Mouse (Mus musculus) myocyte (in vitro differentiated cells): ENCODE measurements around the gene Wsb2. TPM values are rescaled to one million over a fixed set of nuclear protein-coding genes. Genes with fewer than 3 reads are reported as not detected.

Source experiments
- H3K27me3 ChIP-seq: one replicate; pipeline ENCODE4 v1.6.1; 2011; ENCODE audit not compliant: control insufficient read depth, insufficient read depth, insufficient read length
- H3K36me3 ChIP-seq: one replicate; pipeline ENCODE4 v1.6.1; 2011; ENCODE audit not compliant: control insufficient read depth, insufficient read depth
- H3K4me2 ChIP-seq: one replicate; pipeline ENCODE4 v1.6.1; 2011; ENCODE audit warnings: low read depth, control low read depth
- H3K4me3 ChIP-seq: one replicate; pipeline ENCODE4 v1.5.1; 2011; ENCODE audit warnings: mild to moderate bottlenecking, control low read depth, moderate library complexity
- H3K79me2 ChIP-seq: one replicate; pipeline ENCODE4 v1.6.1; 2011; ENCODE audit not compliant: control insufficient read depth, insufficient read depth
- H3ac ChIP-seq: one replicate; pipeline ENCODE4 v1.6.1; 2011; ENCODE audit not compliant: control insufficient read depth, insufficient read length
- CEBPB ChIP-seq: IDR thresholded peaks from 2 replicates; pipeline ENCODE4 v1.6.1; 2011; ENCODE audit warnings: mild to moderate bottlenecking, moderate library complexity; ENCODE audit not compliant: poor library complexity, insufficient read depth, severe bottlenecking
- E2F4 ChIP-seq: IDR thresholded peaks from one replicate; pipeline ENCODE4 v1.6.1; 2011; ENCODE audit warnings: mild to moderate bottlenecking, control low read depth, moderate library complexity; ENCODE audit not compliant: insufficient read depth
- MAX ChIP-seq: IDR thresholded peaks from one replicate; pipeline ENCODE4 v1.6.1; 2011; ENCODE audit warnings: low read depth, mild to moderate bottlenecking, control low read depth
- MYOD1 ChIP-seq, 3 experiments: IDR thresholded peaks; one replicate each; pipeline ENCODE4 v1.6.1; 2011; ENCODE audit warnings: control low read depth in 2 of 3, low read depth in 2 of 3, mild to moderate bottlenecking in 2 of 3, moderate library complexity in 1 of 3; ENCODE audit not compliant: insufficient read length in 2 of 3, control insufficient read depth in 1 of 3
- MYOG ChIP-seq, 3 experiments: IDR thresholded peaks; one replicate each; pipeline ENCODE4 v1.6.1; 2011; ENCODE audit warnings: control low read depth in 2 of 3, low read depth in 2 of 3, mild to moderate bottlenecking in 2 of 3; ENCODE audit not compliant: insufficient read length in 2 of 3, control insufficient read depth in 1 of 3, insufficient read depth in 1 of 3
- POLR2A ChIP-seq: IDR thresholded peaks from one replicate; pipeline ENCODE4 v1.6.1; 2011; ENCODE audit warnings: low read depth, mild to moderate bottlenecking, control low read depth, moderate library complexity; ENCODE audit not compliant: insufficient read length
- POLR2AphosphoS2 ChIP-seq: IDR thresholded peaks from one replicate; pipeline ENCODE4 v1.6.1; 2011; ENCODE audit warnings: low read depth, control low read depth; ENCODE audit not compliant: insufficient read length
- REST ChIP-seq: IDR thresholded peaks from one replicate; pipeline ENCODE4 v1.6.1; 2011; ENCODE audit warnings: mild to moderate bottlenecking, control low read depth, moderate library complexity; ENCODE audit not compliant: insufficient read depth, insufficient read length
- SRF ChIP-seq: IDR thresholded peaks from one replicate; pipeline ENCODE4 v1.6.1; 2011; ENCODE audit warnings: low read depth; ENCODE audit not compliant: control insufficient read depth, insufficient read length
- TCF12 ChIP-seq: IDR thresholded peaks from one replicate; pipeline ENCODE4 v1.6.1; 2011; ENCODE audit warnings: mild to moderate bottlenecking, control low read depth; ENCODE audit not compliant: poor library complexity, insufficient read depth, severe bottlenecking
- TCF3 ChIP-seq: IDR thresholded peaks from one replicate; pipeline ENCODE4 v1.6.1; 2011; ENCODE audit warnings: low read depth, control low read depth; ENCODE audit not compliant: insufficient read length
- USF1 ChIP-seq: IDR thresholded peaks from one replicate; pipeline ENCODE4 v1.6.1; 2011; ENCODE audit warnings: low read depth, mild to moderate bottlenecking, control low read depth, moderate library complexity
- polyA plus RNA-seq: library from polyadenylated mRNA; unstranded; fragments of >200 nt; fragmentation: generic; extraction: Trizol; gene quantifications from one replicate; pipeline ENCODE4 v1.2.1, GENCODE M21; 2012; ENCODE audit warnings: missing spikeins

Wsb2 gene
- 142 TPM for polyA plus RNA-seq

DNA sequence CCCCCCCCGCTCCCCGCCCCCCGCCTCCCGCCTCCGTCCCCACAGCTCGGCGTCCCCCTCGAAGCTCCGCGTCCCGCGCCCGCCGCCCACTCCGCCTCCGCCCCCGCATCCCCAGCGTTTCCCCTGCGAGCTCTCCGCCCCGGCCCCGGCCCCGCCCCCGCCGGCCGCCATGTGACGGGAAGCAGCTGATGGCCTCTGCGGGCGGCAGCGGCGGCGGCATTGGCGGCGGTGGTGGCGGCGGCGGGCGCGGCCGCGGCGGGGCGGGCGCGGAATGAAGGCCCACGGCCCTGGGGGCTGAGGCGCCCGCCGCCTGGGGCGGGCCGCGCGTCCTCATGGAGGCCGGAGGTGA lies at the start of gene Wsb2:
TSS of gene Wsb2 (plus strand) at position 176 of the 349 bp plus-strand sequence.
- H3K4me2 ChIP-seq, result peak within 1 kb of the TSS; percentile 85

GRCm38 (mm10) chr5:117307699-117308098 lies 49.4 kb upstream of the Wsb2 start:
- Histone ChIP-seq H3K27me3 (no peaks in the 10 kb centered on the region), H3K4me3 (no peak overlapping the region), H3K36me3 (no peaks in the 10 kb centered on the region), H3K79me2 (no peaks in the 10 kb centered on the region), H3K4me2 (no peak overlapping the region), H3ac (no peak overlapping the region)
- TF ChIP-seq USF1 (no peak), MAX (no peak), POLR2A (no peak), MYOD1 (IDR thresholded peaks at IDR 0.05; ENCODE audit: control insufficient read depth in 1 of 3, insufficient read length in 2 of 3, low read depth in 2 of 3) (no peak), SRF (no peak), POLR2AphosphoS2 (no peak), REST (no peak), TCF12 (no peak), E2F4 (no peak), CEBPB (no peak), MYOG (IDR thresholded peaks at IDR 0.05; ENCODE audit: control insufficient read depth in 1 of 3, insufficient read depth in 1 of 3, insufficient read length in 2 of 3, low read depth in 2 of 3) (no peak), TCF3 (no peak)

More for the DNA sequence above, at the start of gene Wsb2:
- Histone ChIP-seq H3K4me3 (peak within 1 kb of the TSS; percentile 82), H3K36me3 (no peaks in the 10 kb centered on the region), H3K79me2 (peaks cover 40% of the 10 kb centered on the region), H3ac (peak within 1 kb of the TSS; percentile 81), H3K27me3 (no peaks in the 10 kb centered on the region)
- TF ChIP-seq POLR2A (peak; percentile 55), MYOD1 (IDR thresholded peaks at IDR 0.05; ENCODE audit: control insufficient read depth in 1 of 3, insufficient read length in 2 of 3, low read depth in 2 of 3) (peak in 1 of 3 experiments; percentile 28), MAX (no peak), MYOG (IDR thresholded peaks at IDR 0.05; ENCODE audit: control insufficient read depth in 1 of 3, insufficient read depth in 1 of 3, insufficient read length in 2 of 3, low read depth in 2 of 3) (peak in 1 of 3 experiments; percentile 39)

DNA sequence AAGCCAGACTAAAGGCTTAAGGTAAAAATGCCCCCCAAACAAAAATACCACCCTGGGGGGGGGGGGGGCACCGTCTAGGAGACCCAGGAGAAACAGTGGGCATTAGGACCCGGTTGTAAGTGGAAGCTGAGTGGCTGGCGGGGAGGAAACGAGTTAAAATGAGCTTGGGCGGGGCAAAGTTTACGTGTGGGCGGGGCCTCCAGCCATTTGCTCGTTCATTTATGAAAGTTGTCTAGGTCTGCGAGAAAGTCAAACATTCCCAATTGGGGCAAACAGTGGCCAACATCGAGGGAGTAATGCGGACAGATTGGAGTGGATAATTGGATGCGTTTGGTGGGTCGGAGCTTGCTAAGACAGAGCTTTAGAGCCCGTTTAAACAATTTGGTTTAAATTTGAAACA lies 43.7 kb upstream of the Wsb2 start:
- no peak overlapping the region for H3K4me2 ChIP-seq
- no peaks in the 10 kb centered on the region for H3K36me3 ChIP-seq
- H3K4me3 ChIP-seq, result no peak overlapping the region
- H3K79me2 ChIP-seq, result no peaks in the 10 kb centered on the region
- no peak overlapping the region for H3ac ChIP-seq
- TF ChIP-seq REST (no peak), MAX (no peak), USF1 (no peak), POLR2A (no peak), TCF3 (no peak), CEBPB (no peak), MYOG (IDR thresholded peaks at IDR 0.05; ENCODE audit: control insufficient read depth in 1 of 3, insufficient read depth in 1 of 3, insufficient read length in 2 of 3, low read depth in 2 of 3) (no peak), MYOD1 (IDR thresholded peaks at IDR 0.05; ENCODE audit: control insufficient read depth in 1 of 3, insufficient read length in 2 of 3, low read depth in 2 of 3) (no peak), POLR2AphosphoS2 (no peak), SRF (no peak), TCF12 (no peak)
- H3K27me3 ChIP-seq, result no peaks in the 10 kb centered on the region

DNA sequence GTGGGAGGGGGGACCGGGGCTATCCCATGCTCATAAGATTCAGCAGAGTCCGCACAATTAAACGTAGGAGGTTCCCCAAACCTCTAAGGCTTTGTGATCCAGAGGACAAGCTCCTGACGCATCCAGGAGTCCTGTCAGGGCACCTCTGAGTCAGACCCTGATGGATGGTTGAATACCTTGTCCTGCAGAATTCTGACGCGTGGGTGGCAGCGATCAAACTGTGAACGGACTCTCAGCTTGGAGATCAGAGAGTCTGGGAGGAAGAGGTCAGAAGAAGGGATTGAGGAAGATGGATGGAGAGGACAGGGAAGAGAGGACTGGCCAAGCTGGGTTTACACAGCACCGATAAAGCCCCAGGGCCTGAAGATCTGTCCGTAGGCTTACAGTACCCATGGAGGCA lies 43.2 kb upstream of the Wsb2 start:
- Histone ChIP-seq H3K36me3 (no peaks in the 10 kb centered on the region), H3K27me3 (no peaks in the 10 kb centered on the region), H3K79me2 (no peaks in the 10 kb centered on the region), H3ac (no peak overlapping the region), H3K4me3 (no peak overlapping the region), H3K4me2 (no peak overlapping the region)
- no peak for TF ChIP-seq REST
- no peak for TF ChIP-seq MAX
- no peak for TF ChIP-seq MYOD1 (IDR thresholded peaks at IDR 0.05; ENCODE audit: control insufficient read depth in 1 of 3, insufficient read length in 2 of 3, low read depth in 2 of 3)
- no peak for TF ChIP-seq USF1
- TF ChIP-seq TCF3, result no peak
- TF ChIP-seq MYOG (IDR thresholded peaks at IDR 0.05; ENCODE audit: control insufficient read depth in 1 of 3, insufficient read depth in 1 of 3, insufficient read length in 2 of 3, low read depth in 2 of 3), result no peak
- no peak for TF ChIP-seq E2F4
- no peak for TF ChIP-seq POLR2AphosphoS2
- TF ChIP-seq TCF12, result no peak
- TF ChIP-seq CEBPB, result no peak
- no peak for TF ChIP-seq SRF
- TF ChIP-seq POLR2A, result no peak

- Histone ChIP-seq H3ac (no peak overlapping the region), H3K27me3 (no peaks in the 10 kb centered on the region), H3K36me3 (no peaks in the 10 kb centered on the region), H3K4me3 (no peak overlapping the region), H3K4me2 (no peak overlapping the region), H3K79me2 (no peaks in the 10 kb centered on the region)
- TF ChIP-seq POLR2AphosphoS2 (no peak), CEBPB (no peak), MYOD1 (IDR thresholded peaks at IDR 0.05; ENCODE audit: control insufficient read depth in 1 of 3, insufficient read length in 2 of 3, low read depth in 2 of 3) (no peak), MYOG (IDR thresholded peaks at IDR 0.05; ENCODE audit: control insufficient read depth in 1 of 3, insufficient read depth in 1 of 3, insufficient read length in 2 of 3, low read depth in 2 of 3) (no peak), E2F4 (no peak), USF1 (no peak), TCF12 (no peak), REST (no peak), SRF (no peak), TCF3 (no peak), POLR2A (no peak), MAX (no peak)
Observed at GRCm38 (mm10) chr5:117314587-117315428, 42.3 kb upstream of the Wsb2 start.
